Mouse (Mus musculus): ENCODE data around the gene Sec63. TPM values are rescaled to one million over a fixed set of nuclear protein-coding genes. Genes with fewer than 3 reads are reported as not detected.
A peak's percentile ranks its signal among the peaks of the same experiment; 100 is the strongest.

Sec63 gene
- polyA plus RNA-seq, 2 experiments: 22.6 to 48.9 TPM

DNA sequence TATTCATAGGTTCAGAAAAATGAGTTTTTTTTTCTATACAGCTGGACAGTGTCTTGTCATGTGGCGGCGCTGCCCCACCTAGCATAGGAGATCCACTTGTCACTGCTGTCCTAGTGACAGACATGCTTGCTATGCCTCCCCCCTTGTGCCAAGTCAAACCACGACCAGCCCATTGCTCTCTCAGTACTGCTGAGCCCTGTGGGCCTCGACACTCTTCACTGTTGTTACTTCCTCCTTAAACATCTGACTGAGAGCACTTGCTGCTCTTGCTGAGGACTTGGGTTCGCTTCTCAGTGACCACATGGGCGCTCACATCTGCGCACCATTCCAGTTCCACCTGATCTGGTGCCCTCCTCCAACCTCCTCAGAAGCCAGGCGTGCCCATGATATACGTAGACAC, 107.1 kb downstream of the Sec63 start:
- no peaks in the 10 kb centered on the region for H3K9me3 ChIP-seq (ENCODE audit: control insufficient read depth, low read length)
- H3K27ac ChIP-seq (replicated peaks; ENCODE audit: low read depth, low read length): no peak overlapping the region
- H3K9ac ChIP-seq (ENCODE audit: low read depth, low read length, severe bottlenecking): no peak overlapping the region
- no peak overlapping the region for H3K4me3 ChIP-seq (replicated peaks; ENCODE audit: low read length)
- ATAC-seq (ENCODE audit: low FRiP score, low read depth): no peak
- no peaks in the 10 kb centered on the region for H3K27me3 ChIP-seq (ENCODE audit: control insufficient read depth, insufficient read depth, low read length)
- H3K4me2 ChIP-seq (replicated peaks; ENCODE audit: low read depth, low read length, severe bottlenecking): no peak overlapping the region
- no peak for DNase-seq (ENCODE audit: low spot score)
- TF ChIP-seq POLR2A (IDR thresholded peaks at IDR 0.05; ENCODE audit: borderline replicate concordance, extremely low read depth, insufficient read depth, insufficient read length): no peak
- H3K4me1 ChIP-seq (ENCODE audit: control insufficient read depth, insufficient read depth, low read length): peaks cover 16% of the 10 kb centered on the region
- 89% methylated on average over 9 of the region's 9 CpGs for WGBS
- no peaks in the 10 kb centered on the region for H3K36me3 ChIP-seq (ENCODE audit: control insufficient read depth, insufficient read depth, low read length)

- ATAC-seq (ENCODE audit: low FRiP score, low read depth): no peak
- DNase-seq (ENCODE audit: low spot score): no peak
- no peak overlapping the region for H3K4me3 ChIP-seq (replicated peaks; ENCODE audit: low read length)
- no peaks in the 10 kb centered on the region for H3K9me3 ChIP-seq (ENCODE audit: control insufficient read depth, low read length)
- no peak overlapping the region for H3K4me2 ChIP-seq (replicated peaks; ENCODE audit: low read depth, low read length, severe bottlenecking)
- H3K27ac ChIP-seq (replicated peaks; ENCODE audit: low read depth, low read length): no peak overlapping the region
- peaks cover 10% of the 10 kb centered on the region for H3K4me1 ChIP-seq (ENCODE audit: control insufficient read depth, insufficient read depth, low read length)
- H3K9ac ChIP-seq (ENCODE audit: low read depth, low read length, severe bottlenecking): no peak overlapping the region
- no peaks in the 10 kb centered on the region for H3K36me3 ChIP-seq (ENCODE audit: control insufficient read depth, insufficient read depth, low read length)
- no peak for TF ChIP-seq POLR2A (IDR thresholded peaks at IDR 0.05; ENCODE audit: borderline replicate concordance, extremely low read depth, insufficient read depth, insufficient read length)
- 60% methylated on average over 6 of the region's 6 CpGs for WGBS
- H3K27me3 ChIP-seq (ENCODE audit: control insufficient read depth, insufficient read depth, low read length): no peaks in the 10 kb centered on the region
Observed at GRCm38 (mm10) chr10:42869467-42869866, 108.2 kb downstream of the Sec63 start.

DNA sequence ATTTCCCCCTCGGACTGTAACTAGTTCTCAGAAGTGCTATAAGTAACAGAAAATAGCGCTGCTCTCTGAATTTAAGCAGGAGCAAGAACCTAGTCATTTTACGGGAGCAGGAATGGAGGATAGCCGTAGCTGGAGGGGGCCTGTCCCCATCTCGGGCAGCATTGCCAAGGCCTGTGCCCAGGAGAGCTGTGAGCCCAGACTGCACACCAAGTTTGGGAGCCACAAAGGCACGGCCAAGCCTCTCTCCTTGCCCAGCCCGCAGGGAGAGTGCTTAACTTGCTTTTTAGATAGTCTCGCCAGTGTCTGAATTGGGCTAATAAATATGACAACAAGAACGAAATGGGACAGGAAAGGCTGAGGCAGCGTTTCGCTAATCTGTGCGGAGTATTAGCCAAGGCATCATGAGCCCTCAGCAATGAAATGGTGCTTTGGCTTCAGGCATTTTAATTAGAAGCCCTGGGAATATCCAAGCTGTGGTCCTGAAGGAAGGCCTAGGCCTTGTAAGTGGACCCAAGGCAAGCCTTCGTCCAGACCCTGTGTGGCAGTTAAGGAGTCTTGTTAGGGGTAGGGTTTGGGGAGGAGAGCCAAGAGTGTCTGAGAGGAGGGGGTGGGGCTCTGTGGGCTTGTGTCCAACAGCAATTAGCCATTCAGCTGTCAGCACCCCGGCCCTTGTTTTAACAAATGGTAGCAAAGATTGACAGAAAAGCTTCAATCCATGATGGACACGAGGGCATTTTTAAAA, 111.1 kb downstream of the Sec63 start:
- Histone ChIP-seq H3K9ac (ENCODE audit: low read depth, low read length, severe bottlenecking) (no peak overlapping the region), H3K4me3 (replicated peaks; ENCODE audit: low read length) (no peak overlapping the region), H3K9me3 (ENCODE audit: control insufficient read depth, low read length) (no peaks in the 10 kb centered on the region), H3K27me3 (ENCODE audit: control insufficient read depth, insufficient read depth, low read length) (no peaks in the 10 kb centered on the region), H3K4me1 (ENCODE audit: control insufficient read depth, insufficient read depth, low read length) (peaks cover 5% of the 10 kb centered on the region; the same call in 1 of the 2 replicates), H3K4me2 (replicated peaks; ENCODE audit: low read depth, low read length, severe bottlenecking) (no peak overlapping the region), H3K36me3 (ENCODE audit: control insufficient read depth, insufficient read depth, low read length) (no peaks in the 10 kb centered on the region), H3K27ac (replicated peaks; ENCODE audit: low read depth, low read length) (no peak overlapping the region)
- 37% methylated on average over 15 of the region's 15 CpGs for WGBS
- TF ChIP-seq POLR2A (IDR thresholded peaks at IDR 0.05; ENCODE audit: borderline replicate concordance, extremely low read depth, insufficient read depth, insufficient read length): no peak
- DNase-seq (ENCODE audit: low spot score) (no peak), ATAC-seq (ENCODE audit: low FRiP score, low read depth) (peak; percentile 60)

- Histone ChIP-seq H3K9me3 (ENCODE audit: control insufficient read depth, low read length) (no peaks in the 10 kb centered on the region), H3K27ac (replicated peaks; ENCODE audit: low read depth, low read length) (no peak overlapping the region), H3K27me3 (ENCODE audit: control insufficient read depth, insufficient read depth, low read length) (no peaks in the 10 kb centered on the region), H3K9ac (ENCODE audit: low read depth, low read length, severe bottlenecking) (no peak overlapping the region), H3K4me1 (ENCODE audit: control insufficient read depth, insufficient read depth, low read length) (peaks cover 5% of the 10 kb centered on the region; the same call in 1 of the 2 replicates), H3K4me2 (replicated peaks; ENCODE audit: low read depth, low read length, severe bottlenecking) (no peak overlapping the region), H3K36me3 (ENCODE audit: control insufficient read depth, insufficient read depth, low read length) (no peaks in the 10 kb centered on the region), H3K4me3 (replicated peaks; ENCODE audit: low read length) (no peak overlapping the region)
- ATAC-seq (ENCODE audit: low FRiP score, low read depth) (no peak), DNase-seq (ENCODE audit: low spot score) (no peak)
- 63% methylated on average over 7 of the region's 7 CpGs for WGBS
- no peak for TF ChIP-seq POLR2A (IDR thresholded peaks at IDR 0.05; ENCODE audit: borderline replicate concordance, extremely low read depth, insufficient read depth, insufficient read length)
Observed at GRCm38 (mm10) chr10:42873077-42873595, 111.8 kb downstream of the Sec63 start.

GRCm38 (mm10) chr10:42876172-42876571, 114.9 kb downstream of the Sec63 start:
- H3K9me3 ChIP-seq (ENCODE audit: control insufficient read depth, low read length): no peaks in the 10 kb centered on the region
- WGBS: 77% methylated on average over 5 of the region's 5 CpGs
- no peaks in the 10 kb centered on the region for H3K36me3 ChIP-seq (ENCODE audit: control insufficient read depth, insufficient read depth, low read length)
- H3K4me1 ChIP-seq (ENCODE audit: control insufficient read depth, insufficient read depth, low read length): peaks cover 5% of the 10 kb centered on the region; the same call in 1 of the 2 replicates
- ATAC-seq (ENCODE audit: low FRiP score, low read depth): no peak
- TF ChIP-seq POLR2A (IDR thresholded peaks at IDR 0.05; ENCODE audit: borderline replicate concordance, extremely low read depth, insufficient read depth, insufficient read length): no peak
- no peak overlapping the region for H3K9ac ChIP-seq (ENCODE audit: low read depth, low read length, severe bottlenecking)
- H3K4me3 ChIP-seq (replicated peaks; ENCODE audit: low read length): no peak overlapping the region
- H3K4me2 ChIP-seq (replicated peaks; ENCODE audit: low read depth, low read length, severe bottlenecking): no peak overlapping the region
- no peaks in the 10 kb centered on the region for H3K27me3 ChIP-seq (ENCODE audit: control insufficient read depth, insufficient read depth, low read length)
- H3K27ac ChIP-seq (replicated peaks; ENCODE audit: low read depth, low read length): no peak overlapping the region
- no peak for DNase-seq (ENCODE audit: low spot score)

All from limb, embryonic 14.5 days (tissue).